ENCODE assay signal across 8 mouse cellular contexts in genomic region chr11:87422511-87423340, GRCm38 (mm10). TPM values are rescaled to one million over a fixed set of nuclear protein-coding genes. Genes with fewer than 3 reads are reported as not detected.
DNase-seq lines count a peak whose midpoint lies in the region; ATAC-seq lines count a peak whose summit lies in the region.

No protein-coding gene starts in this region.

- H3K36me3 ChIP-seq in embryonic facial prominence, embryonic 11.5 days (replicated peaks; ENCODE audit: control insufficient read depth, insufficient read depth, low read depth, low read length), result no peaks in the 10 kb centered on the region
- H3K36me3 ChIP-seq in limb, embryonic 11.5 days (ENCODE audit: control insufficient read depth, insufficient read depth, low read length), result no peaks in the 10 kb centered on the region
- no peaks in the 10 kb centered on the region for H3K36me3 ChIP-seq in midbrain, embryonic 14.5 days (ENCODE audit: control insufficient read depth, insufficient read depth, low read length)

- H3K9me3 ChIP-seq in embryonic facial prominence, embryonic 11.5 days (replicated peaks; ENCODE audit: control insufficient read depth, low read length), result no peaks in the 10 kb centered on the region
- H3K9me3 ChIP-seq in limb, embryonic 11.5 days (ENCODE audit: control insufficient read depth, low read length), result no peaks in the 10 kb centered on the region
- H3K9me3 ChIP-seq in midbrain, embryonic 14.5 days (ENCODE audit: control insufficient read depth, low read length), result no peaks in the 10 kb centered on the region

- H3K4me2 ChIP-seq in embryonic facial prominence, embryonic 11.5 days (ENCODE audit: low read depth, low read length), result peak overlapping the region; percentile 0; the same call in 1 of the 2 replicates
- peak overlapping the region; percentile 48 for H3K4me2 ChIP-seq in limb, embryonic 11.5 days (ENCODE audit: low read depth, severe bottlenecking)
- H3K4me2 ChIP-seq in midbrain, embryonic 14.5 days (ENCODE audit: low read length), result peak overlapping the region; percentile 68

- H3K27me3 ChIP-seq in embryonic facial prominence, embryonic 11.5 days (ENCODE audit: control insufficient read depth, insufficient read depth, low read length), result no peaks in the 10 kb centered on the region
- no peaks in the 10 kb centered on the region for H3K27me3 ChIP-seq in limb, embryonic 11.5 days (ENCODE audit: control insufficient read depth, insufficient read depth, low read length)
- no peaks in the 10 kb centered on the region for H3K27me3 ChIP-seq in midbrain, embryonic 14.5 days (ENCODE audit: control insufficient read depth, insufficient read depth, low read length)

- 0 out of 2 replicates have a peak overlapping the region, but pooled peaks have one; percentile 49 for H3K27ac ChIP-seq in embryonic facial prominence, embryonic 11.5 days (replicated peaks; ENCODE audit: low read depth, low read length)
- peak overlapping the region; percentile 56 for H3K27ac ChIP-seq in limb, embryonic 11.5 days (replicated peaks; ENCODE audit: low read depth, low read length)
- peak overlapping the region; percentile 91 for H3K27ac ChIP-seq in midbrain, embryonic 14.5 days (replicated peaks; ENCODE audit: low read depth, low read length)

- H3K4me1 ChIP-seq in embryonic facial prominence, embryonic 11.5 days (ENCODE audit: control insufficient read depth, insufficient read depth, low read length), result no peaks in the 10 kb centered on the region
- no peaks in the 10 kb centered on the region for H3K4me1 ChIP-seq in limb, embryonic 11.5 days (ENCODE audit: control insufficient read depth, insufficient read depth, low read length)
- H3K4me1 ChIP-seq in midbrain, embryonic 14.5 days (ENCODE audit: control insufficient read depth, insufficient read depth, low read length), result peaks cover 5% of the 10 kb centered on the region; the same call in 1 of the 2 replicates

- H3K9ac ChIP-seq in embryonic facial prominence, embryonic 11.5 days (replicated peaks; ENCODE audit: low read length), result no peak overlapping the region
- peak overlapping the region; percentile 53; the same call in 1 of the 2 replicates for H3K9ac ChIP-seq in limb, embryonic 11.5 days (ENCODE audit: low read length)
- H3K9ac ChIP-seq in midbrain, embryonic 14.5 days (replicated peaks; ENCODE audit: low read length), result peak overlapping the region; percentile 61

- peak; percentile 76 for DNase-seq in urinary bladder, adult 18-20 months (ENCODE audit: low spot score in 2 of 2)
- DNase-seq in urinary bladder, postnatal 10 days (ENCODE audit: low spot score), result no peak
- DNase-seq in embryonic facial prominence, embryonic 11.5 days (ENCODE audit: low spot score), result peak; percentile 93
- peak; percentile 99 for DNase-seq in heart, adult 11 months
- DNase-seq in kidney, adult 18-20 months, result peak; percentile 88
- peak; percentile 79 for DNase-seq in limb, embryonic 11.5 days (ENCODE audit: low spot score)
- DNase-seq in midbrain, embryonic 14.5 days, result peak; percentile 94
- DNase-seq in spleen, adult 18-20 months, result peak; percentile 67 to 71

- ATAC-seq in embryonic facial prominence, embryonic 11.5 days (replicated peaks; ENCODE audit: insufficient number of reproducible peaks, low FRiP score, low TSS enrichment, low read depth), result peak; percentile 79
- peak; percentile 82 for ATAC-seq in limb, embryonic 11.5 days (ENCODE audit: insufficient number of reproducible peaks, low FRiP score, low TSS enrichment, low read depth)
- ATAC-seq in midbrain, embryonic 14.5 days (ENCODE audit: low FRiP score, low TSS enrichment), result peak; percentile 84

- under 1% methylated on average over 25 of the region's 26 CpGs for WGBS in embryonic facial prominence, embryonic 11.5 days
- under 1% methylated on average over 25 of the region's 26 CpGs for WGBS in limb, embryonic 11.5 days
- WGBS in midbrain, embryonic 14.5 days, result under 1% methylated on average over 26 of the region's 26 CpGs

- no peak overlapping the region for H3K4me3 ChIP-seq in embryonic facial prominence, embryonic 11.5 days (ENCODE audit: low read depth, low read length)
- no peak overlapping the region for H3K4me3 ChIP-seq in limb, embryonic 11.5 days (ENCODE audit: low read depth, low read length)
- peak overlapping the region; percentile 40 for H3K4me3 ChIP-seq in midbrain, embryonic 14.5 days (replicated peaks; ENCODE audit: low read depth, low read length)

RNA-seq across cellular contexts. Expression of gene Tex14, which starts 17.9 kb away (rescaled TPM):
- 0.42 and 0.80 TPM in 2 replicates for polyA plus RNA-seq in embryonic facial prominence, embryonic 11.5 days (2014; fragmentation: Nextera tagmentation; extraction: Ambion mirVana)
- polyA plus RNA-seq in limb, embryonic 11.5 days (2014; fragmentation: Nextera tagmentation; extraction: Ambion mirVana), result 0.13 and 0.60 TPM in 2 replicates
- 0.86 and 0.92 TPM in 2 replicates for polyA plus RNA-seq in midbrain, embryonic 14.5 days (2014; fragmentation: Nextera tagmentation; extraction: Ambion mirVana)

RNA-seq across cellular contexts. Expression of gene Rad51c, which starts 18.0 kb away (rescaled TPM):
- polyA plus RNA-seq in embryonic facial prominence, embryonic 11.5 days (2014; fragmentation: Nextera tagmentation; extraction: Ambion mirVana), result 12.1 and 13.5 TPM in 2 replicates
- polyA plus RNA-seq in limb, embryonic 11.5 days (2014; fragmentation: Nextera tagmentation; extraction: Ambion mirVana), result 14.3 and 14.5 TPM in 2 replicates
- polyA plus RNA-seq in midbrain, embryonic 14.5 days (2014; fragmentation: Nextera tagmentation; extraction: Ambion mirVana), result 3.3 and 5.6 TPM in 2 replicates

Comparison
In these comparisons a context has a peak if more than half of its experiments do, and no peak if none do; other contexts are left out.
1. H3K4me2 ChIP-seq: peak in every context shown above with its lines; median percentile 68 in midbrain, embryonic 14.5 days; 48 in limb, embryonic 11.5 days; 0 in embryonic facial prominence, embryonic 11.5 days.